Mouse (Mus musculus) heart, adult 2 months (tissue): Measurements from ENCODE around the gene Slc47a2.

Source experiments
- CTCF ChIP-seq: fragments of 200-600 bp; IDR thresholded peaks from 2 replicates; pipeline ENCODE4 v1.8.1; 2022; ENCODE audit warnings: antibody characterized with exemption, mild to moderate bottlenecking, moderate library complexity
- POLR2A ChIP-seq: fragments of 200-500 bp; IDR thresholded peaks from 2 replicates; pipeline ENCODE4 v1.6.1; 2011; ENCODE audit warnings: mild to moderate bottlenecking, low read depth, low read length, control low read depth; ENCODE audit not compliant: insufficient read depth

DNA sequence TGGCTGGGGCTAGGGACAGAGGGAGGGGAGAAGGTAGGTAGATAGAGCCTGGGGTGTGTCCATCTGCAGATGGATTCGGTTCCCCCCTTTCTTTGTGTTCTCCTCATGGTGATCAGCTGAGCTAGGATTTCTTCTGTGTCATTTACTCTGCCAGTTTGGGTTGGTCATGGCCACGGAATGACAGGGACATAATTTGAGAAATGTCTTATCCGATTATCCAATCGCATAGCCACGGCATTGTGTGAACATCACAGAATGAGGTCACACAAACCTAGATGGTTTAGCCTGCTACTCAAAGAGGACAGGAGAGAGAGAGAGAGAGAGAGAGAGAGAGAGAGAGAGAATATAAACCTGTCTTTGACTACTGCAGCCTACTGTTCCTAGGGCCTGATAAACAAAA lies 12.7 kb upstream of the Slc47a2 start:
- TF ChIP-seq POLR2A (no peak), CTCF (no peak)
